Mouse (Mus musculus) MEL (cell line): ENCODE data around the gene Rmnd5b.

Experiments
- CTCF ChIP-seq, 3 experiments: IDR thresholded peaks in 2 of 3; conservative IDR thresholded peaks in 1 of 3; 2 replicates each; pipeline ENCODE4 v1.5.1; 2011 to 2012; ENCODE audit warnings: low read length in 3 of 3, low read depth in 2 of 3, mild to moderate bottlenecking in 2 of 3, improper control_type of control experiment in 1 of 3, inconsistent platforms in 1 of 3, mixed read lengths in 1 of 3, moderate library complexity in 1 of 3; ENCODE audit not compliant: control insufficient read depth in 1 of 3, insufficient read depth in 1 of 3, poor library complexity in 1 of 3, severe bottlenecking in 1 of 3
- E2F4 ChIP-seq: IDR thresholded peaks from 2 replicates; pipeline ENCODE4 v1.6.1; 2011; ENCODE audit warnings: low read depth, low read length, improper control_type of control experiment, borderline replicate concordance
- ELF1 ChIP-seq: IDR thresholded peaks from 2 replicates; pipeline ENCODE4 v1.6.1; 2014; ENCODE audit warnings: low read depth, mild to moderate bottlenecking, inconsistent platforms, low read length, improper control_type of control experiment, moderate library complexity
- ETS1 ChIP-seq: IDR thresholded peaks from 2 replicates; pipeline ENCODE4 v1.6.1; 2012; ENCODE audit warnings: low read depth, mild to moderate bottlenecking, inconsistent platforms, low read length, improper control_type of control experiment, moderate library complexity
- MAFK ChIP-seq: IDR thresholded peaks from 2 replicates; pipeline ENCODE4 v1.6.1; 2011; ENCODE audit warnings: low read depth, mild to moderate bottlenecking, low read length, improper control_type of control experiment, borderline replicate concordance
- MAX ChIP-seq: IDR thresholded peaks from 2 replicates; pipeline ENCODE4 v1.6.1; 2011; ENCODE audit warnings: low read length, improper control_type of control experiment
- MYC ChIP-seq: IDR thresholded peaks from 2 replicates; pipeline ENCODE4 v1.6.1; 2011; ENCODE audit warnings: low read depth, mild to moderate bottlenecking, low read length, improper control_type of control experiment, moderate library complexity
- NRF1 ChIP-seq: IDR thresholded peaks from 2 replicates; pipeline ENCODE4 v1.6.1; 2014; ENCODE audit warnings: low read depth, mild to moderate bottlenecking, inconsistent platforms, low read length, improper control_type of control experiment, moderate library complexity; ENCODE audit not compliant: poor library complexity, insufficient read depth, severe bottlenecking
- POLR2A ChIP-seq, 2 experiments: IDR thresholded peaks; 2 replicates each; pipeline ENCODE4 v1.6.1; 2011 to 2012; ENCODE audit warnings: low read length in 2 of 2, mild to moderate bottlenecking in 2 of 2, control low read depth in 1 of 2, improper control_type of control experiment in 1 of 2, low read depth in 1 of 2, moderate library complexity in 1 of 2; ENCODE audit not compliant: control insufficient read depth in 1 of 2, insufficient read depth in 1 of 2, poor library complexity in 1 of 2
- POLR2AphosphoS2 ChIP-seq: IDR thresholded peaks from 2 replicates; pipeline ENCODE4 v1.6.1; 2011; ENCODE audit warnings: low read length, improper control_type of control experiment
- TBP ChIP-seq: IDR thresholded peaks from 2 replicates; pipeline ENCODE4 v1.8.0; 2011; ENCODE audit warnings: low read depth, low read length, improper control_type of control experiment
- USF1 ChIP-seq: IDR thresholded peaks from 2 replicates; pipeline ENCODE4 v1.6.1; 2014; ENCODE audit warnings: low read depth, mild to moderate bottlenecking, inconsistent platforms, low read length, improper control_type of control experiment, moderate library complexity
- ZKSCAN1 ChIP-seq: IDR thresholded peaks from 2 replicates; pipeline ENCODE4 v1.6.1; 2012; ENCODE audit warnings: low read depth, mild to moderate bottlenecking, inconsistent platforms, low read length, improper control_type of control experiment, moderate library complexity

DNA sequence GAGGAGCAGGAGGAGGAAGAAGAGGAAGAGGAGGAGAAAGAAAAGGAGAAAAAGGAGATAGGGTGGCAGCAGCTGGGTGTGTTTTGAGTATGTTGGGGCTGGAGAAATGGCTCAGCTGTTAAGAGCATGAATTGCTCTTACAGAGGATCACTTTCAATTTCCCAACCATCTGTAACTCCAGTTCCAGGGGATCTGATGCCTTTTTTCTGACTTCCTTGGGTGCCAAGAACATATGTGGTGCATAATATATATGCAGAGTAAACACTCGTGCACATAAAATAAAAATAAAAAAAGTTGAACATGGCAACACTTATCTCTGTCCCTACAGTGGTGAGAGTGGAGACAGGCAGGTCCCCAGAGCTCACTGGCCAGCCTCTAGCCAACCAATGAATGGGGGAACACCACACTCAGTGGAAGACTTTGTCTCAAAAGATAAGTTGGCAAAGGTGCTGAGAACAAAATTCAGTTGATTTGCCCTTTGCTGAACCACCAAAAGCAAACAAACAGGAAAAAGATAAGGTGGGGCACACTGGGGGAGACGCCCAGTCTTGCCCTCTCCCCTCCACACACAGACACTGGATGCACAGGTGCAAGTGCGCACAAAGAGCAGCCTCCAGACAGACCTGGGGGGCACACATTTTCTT, 26.3 kb downstream of the Rmnd5b start:
- TF ChIP-seq MAFK, result no peak; the same call in 1 of the 2 replicates
- TF ChIP-seq CTCF (IDR thresholded peaks at IDR 0.05 in 2 of 3, conservative IDR thresholded peaks at IDR 0.05 in 1 of 3; ENCODE audit: control insufficient read depth in 1 of 3, insufficient read depth in 1 of 3, low read depth in 2 of 3, low read length in 3 of 3, poor library complexity in 1 of 3, severe bottlenecking in 1 of 3), result no peak
- TF ChIP-seq POLR2AphosphoS2, result peak; percentile 74
- no peak for TF ChIP-seq ZKSCAN1
- peak in 1 of 2 experiments; percentile 53; a peak in 1 of 4 replicates for TF ChIP-seq POLR2A (IDR thresholded peaks at IDR 0.05; ENCODE audit: control insufficient read depth in 1 of 2, insufficient read depth in 1 of 2, low read depth in 1 of 2, low read length in 2 of 2, poor library complexity in 1 of 2)
- TF ChIP-seq E2F4, result no peak
- no peak for TF ChIP-seq USF1
- peak; percentile 23; the same call in 1 of the 2 replicates for TF ChIP-seq MAX
- TF ChIP-seq MYC, result peak; percentile 45; the same call in 1 of the 2 replicates
- TF ChIP-seq TBP, result no peak
- TF ChIP-seq NRF1, result no peak; the same call in 1 of the 2 replicates
- peak; percentile 84 for TF ChIP-seq ETS1
- 0 out of 2 replicates have a peak, but pooled peaks have one; percentile 13 for TF ChIP-seq ELF1
